Mouse (Mus musculus) C2C12 (cell line): ENCODE data around the gene Asf1b.

Experiments used
- CEBPB ChIP-seq: IDR thresholded peaks from one replicate; pipeline ENCODE4 v1.6.1; 2011; ENCODE audit warnings: low read depth, mild to moderate bottlenecking, control low read depth, moderate library complexity
- CTCF ChIP-seq: IDR thresholded peaks from one replicate; pipeline ENCODE4 v1.5.1; 2011; ENCODE audit not compliant: control insufficient read depth, insufficient read depth, insufficient read length
- FOSL1 ChIP-seq: IDR thresholded peaks from one replicate; pipeline ENCODE4 v1.8.0; 2011; ENCODE audit warnings: mild to moderate bottlenecking, low read length; ENCODE audit not compliant: poor library complexity, insufficient read depth, severe bottlenecking
- MAX ChIP-seq: IDR thresholded peaks from one replicate; pipeline ENCODE4 v1.6.1; 2011; ENCODE audit warnings: mild to moderate bottlenecking, control low read depth
- MYOD1 ChIP-seq: IDR thresholded peaks from one replicate; pipeline ENCODE4 v1.6.1; 2011; ENCODE audit warnings: low read depth; ENCODE audit not compliant: control insufficient read depth, insufficient read length
- MYOG ChIP-seq: IDR thresholded peaks from one replicate; pipeline ENCODE4 v1.6.1; 2011; ENCODE audit not compliant: control insufficient read depth, insufficient read length; ENCODE audit errors: extremely low read depth
- USF1 ChIP-seq: IDR thresholded peaks from one replicate; pipeline ENCODE4 v1.6.1; 2011; ENCODE audit warnings: low read depth, mild to moderate bottlenecking, control low read depth, moderate library complexity

DNA sequence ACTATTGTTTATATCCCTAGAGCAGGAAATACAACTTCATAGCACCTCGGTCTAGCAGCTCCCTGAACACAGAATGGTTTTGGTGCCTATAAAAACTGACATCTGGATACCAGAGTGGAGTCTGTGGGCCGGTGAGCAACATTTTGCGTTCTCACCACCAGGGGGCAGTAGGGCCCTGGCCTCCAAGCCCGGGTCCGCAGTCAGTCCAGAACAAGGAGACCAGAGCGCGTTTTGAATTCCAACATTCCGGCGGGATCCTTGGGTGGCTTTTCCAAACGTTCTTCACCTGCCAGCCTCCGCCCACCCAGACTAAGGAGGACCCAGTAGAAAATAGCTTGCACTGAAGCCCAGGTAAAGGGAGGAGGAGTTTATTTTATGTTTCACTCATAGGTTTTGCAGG, 54.6 kb downstream of the Asf1b start:
- TF ChIP-seq CTCF (peak; percentile 78), USF1 (no peak), CEBPB (no peak), MAX (no peak), MYOG (no peak), MYOD1 (no peak), FOSL1 (no peak)
